Mouse (Mus musculus) liver, embryonic 14.5 days (tissue): ENCODE results near the gene Tbl1x.

ENCODE experiments used
- CTCF ChIP-seq: IDR thresholded peaks from 2 replicates; pipeline ENCODE4 v1.5.1; 2016; ENCODE audit warnings: antibody characterized with exemption, low read depth, control low read depth
- EP300 ChIP-seq: IDR thresholded peaks from 2 replicates; pipeline ENCODE4 v1.6.1; 2016; ENCODE audit warnings: antibody characterized with exemption, low read depth

- TF ChIP-seq CTCF (no peak), EP300 (no peak)
These were observed 67.4 kb downstream of the Tbl1x start for GRCm38 (mm10) chrX:77578172-77578571.
